Mouse (Mus musculus) liver, adult 2 months (tissue): ENCODE measurements at regions not wholly inside any gene's neighbourhood (a gene's known extent, or its start where the extent isn't known, plus 50 kb on each side); places are given as distances from the start of the nearest gene placed in this dataset.

Experiments
- DNase-seq: peaks from one replicate; pipeline ENCODE4 v3.0.0-alpha.2; 2011; ENCODE audit warnings: low read depth, low spot score; ENCODE audit errors: extremely low read depth
- H3K27ac ChIP-seq: fragments of 200-500 bp; replicated peaks from 2 replicates; pipeline ENCODE4 v1.5.1; 2012; ENCODE audit warnings: low read depth, mild to moderate bottlenecking, control low read depth, inconsistent platforms, low read length; ENCODE audit not compliant: insufficient read depth
- H3K27me3 ChIP-seq: fragments of 200-500 bp; 2 replicates; pipeline ENCODE4 v1.6.1; 2012; ENCODE audit warnings: mild to moderate bottlenecking, moderate library complexity, low read length, inconsistent platforms; ENCODE audit not compliant: control insufficient read depth, insufficient read depth
- H3K36me3 ChIP-seq: fragments of 200-500 bp; 2 replicates; pipeline ENCODE4 v1.6.1; 2012; ENCODE audit warnings: low read length, inconsistent platforms; ENCODE audit not compliant: control insufficient read depth, insufficient read depth
- H3K4me1 ChIP-seq: fragments of 200-500 bp; 2 replicates; pipeline ENCODE4 v1.6.1; 2011; ENCODE audit warnings: low read length; ENCODE audit not compliant: control insufficient read depth, insufficient read depth
- H3K4me3 ChIP-seq: fragments of 200-500 bp; 2 replicates; pipeline ENCODE4 v1.5.1; 2011; ENCODE audit warnings: low read depth, mild to moderate bottlenecking, control low read depth, low read length, moderate library complexity; ENCODE audit not compliant: insufficient read depth
- H3K79me2 ChIP-seq: fragments of 200-500 bp; 2 replicates; pipeline ENCODE4 v1.6.1; 2012; ENCODE audit warnings: inconsistent platforms, mild to moderate bottlenecking, low read length, moderate library complexity; ENCODE audit not compliant: control insufficient read depth, insufficient read depth
- H3K9ac ChIP-seq: fragments of 200-500 bp; 2 replicates; pipeline ENCODE4 v1.6.1; 2012; ENCODE audit warnings: low read depth, mild to moderate bottlenecking, control low read depth, inconsistent platforms, low read length
- CTCF ChIP-seq: fragments of 200-500 bp; IDR thresholded peaks from 2 replicates; pipeline ENCODE4 v1.5.1; 2011; ENCODE audit warnings: low read depth, low read length, control low read depth
- POLR2A ChIP-seq: fragments of 200-500 bp; IDR thresholded peaks from 2 replicates; pipeline ENCODE4 v1.6.1; 2011; ENCODE audit warnings: low read length, control low read depth; ENCODE audit not compliant: insufficient read depth; ENCODE audit errors: extremely low read depth
- WGBS: fragments of 180-500 bp; shearing (Covaris S2); methylation state at CpG from one replicate; pipeline ENCODE4 v1.1.7; 2018; 5-methylcytosine and 5-hydroxymethylcytosine counted together

GRCm38 (mm10) chr1:120762498-120762897 lies 160.3 kb downstream of the En1 start:
- no peaks in the 10 kb centered on the region for H3K27me3 ChIP-seq
- H3K4me1 ChIP-seq: peaks cover 2% of the 10 kb centered on the region; the same call in 1 of the 2 replicates
- H3K9ac ChIP-seq: no peak overlapping the region
- TF ChIP-seq CTCF (no peak), POLR2A (no peak)
- H3K79me2 ChIP-seq: no peaks in the 10 kb centered on the region
- H3K4me3 ChIP-seq: no peak overlapping the region
- H3K27ac ChIP-seq: no peak overlapping the region
- no peak for DNase-seq
- 67% methylated on average over 2 of the region's 2 CpGs for WGBS
- H3K36me3 ChIP-seq: no peaks in the 10 kb centered on the region

- no peak for TF ChIP-seq CTCF
- TF ChIP-seq POLR2A: no peak
- Histone ChIP-seq H3K9ac (no peak overlapping the region), H3K79me2 (no peaks in the 10 kb centered on the region), H3K27me3 (no peaks in the 10 kb centered on the region), H3K4me1 (peaks cover 2% of the 10 kb centered on the region; the same call in 1 of the 2 replicates), H3K36me3 (no peaks in the 10 kb centered on the region), H3K27ac (no peak overlapping the region), H3K4me3 (no peak overlapping the region)
- DNase-seq: no peak
- WGBS: 80% methylated on average over 4 of the region's 4 CpGs
Observed at GRCm38 (mm10) chr1:120762921-120763595, 160.8 kb downstream of the En1 start.

- peaks cover 2% of the 10 kb centered on the region; the same call in 1 of the 2 replicates for H3K4me1 ChIP-seq
- no peaks in the 10 kb centered on the region for H3K36me3 ChIP-seq
- no peaks in the 10 kb centered on the region for H3K79me2 ChIP-seq
- WGBS: 61% methylated on average over 2 of the region's 2 CpGs
- H3K9ac ChIP-seq: no peak overlapping the region
- no peak for TF ChIP-seq POLR2A
- no peak overlapping the region for H3K27ac ChIP-seq
- no peak overlapping the region for H3K4me3 ChIP-seq
- no peak for DNase-seq
- H3K27me3 ChIP-seq: no peaks in the 10 kb centered on the region
Observed at GRCm38 (mm10) chr1:120767054-120767453, 164.8 kb downstream of the En1 start.

- Histone ChIP-seq H3K27me3 (no peaks in the 10 kb centered on the region), H3K4me1 (peaks cover 2% of the 10 kb centered on the region; the same call in 1 of the 2 replicates), H3K4me3 (no peak overlapping the region), H3K36me3 (no peaks in the 10 kb centered on the region), H3K79me2 (no peaks in the 10 kb centered on the region), H3K9ac (no peak overlapping the region), H3K27ac (no peak overlapping the region)
- TF ChIP-seq POLR2A (no peak), CTCF (no peak)
- no peak for DNase-seq
- 72% methylated on average over 2 of the region's 2 CpGs for WGBS
Observed at GRCm38 (mm10) chr1:120771269-120771668, 169.1 kb downstream of the En1 start.

- no peak overlapping the region for H3K4me3 ChIP-seq
- H3K27me3 ChIP-seq: no peaks in the 10 kb centered on the region
- WGBS: 52% methylated on average over 2 of the region's 2 CpGs
- H3K79me2 ChIP-seq: no peaks in the 10 kb centered on the region
- no peak for TF ChIP-seq POLR2A
- TF ChIP-seq CTCF: no peak
- H3K9ac ChIP-seq: no peak overlapping the region
- H3K4me1 ChIP-seq: no peaks in the 10 kb centered on the region
- no peak overlapping the region for H3K27ac ChIP-seq
- H3K36me3 ChIP-seq: no peaks in the 10 kb centered on the region
- DNase-seq: peak; percentile 3
Observed at GRCm38 (mm10) chr1:120776906-120777305, 174.7 kb downstream of the En1 start.

- Histone ChIP-seq H3K27ac (no peak overlapping the region), H3K9ac (no peak overlapping the region), H3K36me3 (no peaks in the 10 kb centered on the region), H3K4me1 (no peaks in the 10 kb centered on the region), H3K79me2 (no peaks in the 10 kb centered on the region), H3K4me3 (no peak overlapping the region), H3K27me3 (no peaks in the 10 kb centered on the region)
- WGBS: 69% methylated on average over 2 of the region's 2 CpGs
- DNase-seq: peak; percentile 3
- TF ChIP-seq CTCF (no peak), POLR2A (no peak)
Observed at GRCm38 (mm10) chr1:120777468-120777867, 175.2 kb downstream of the En1 start.
